Mouse (Mus musculus) C2C12 (cell line): Measurements from ENCODE around the gene Polrmt. TPM values are rescaled to one million over a fixed set of nuclear protein-coding genes. Genes with fewer than 3 reads are reported as not detected.

Source experiments
- H3K27me3 ChIP-seq: one replicate; pipeline ENCODE4 v1.6.1; 2011; ENCODE audit not compliant: control insufficient read depth, insufficient read depth, insufficient read length
- H3K36me3 ChIP-seq: one replicate; pipeline ENCODE4 v1.6.1; 2011; ENCODE audit not compliant: control insufficient read depth, insufficient read depth
- H3K4me3 ChIP-seq: one replicate; pipeline ENCODE4 v1.5.1; 2011; ENCODE audit warnings: mild to moderate bottlenecking, control low read depth; ENCODE audit not compliant: poor library complexity, insufficient read depth, severe bottlenecking
- H3K79me2 ChIP-seq: one replicate; pipeline ENCODE4 v1.6.1; 2011; ENCODE audit not compliant: control insufficient read depth, insufficient read depth
- H3K79me3 ChIP-seq: one replicate; pipeline ENCODE4 v1.6.1; 2011; ENCODE audit warnings: low read depth, control low read depth
- H3ac ChIP-seq: one replicate; pipeline ENCODE3; 2011; ENCODE audit warnings: low read depth; ENCODE audit not compliant: control insufficient read depth, insufficient read length
- CEBPB ChIP-seq: IDR thresholded peaks from one replicate; pipeline ENCODE4 v1.6.1; 2011; ENCODE audit warnings: low read depth, mild to moderate bottlenecking, control low read depth, moderate library complexity
- CTCF ChIP-seq: IDR thresholded peaks from one replicate; pipeline ENCODE4 v1.5.1; 2011; ENCODE audit not compliant: control insufficient read depth, insufficient read depth, insufficient read length
- FOSL1 ChIP-seq: IDR thresholded peaks from one replicate; pipeline ENCODE4 v1.8.0; 2011; ENCODE audit warnings: mild to moderate bottlenecking, low read length; ENCODE audit not compliant: poor library complexity, insufficient read depth, severe bottlenecking
- MAX ChIP-seq: IDR thresholded peaks from one replicate; pipeline ENCODE4 v1.6.1; 2011; ENCODE audit warnings: mild to moderate bottlenecking, control low read depth
- MYOD1 ChIP-seq: IDR thresholded peaks from one replicate; pipeline ENCODE4 v1.6.1; 2011; ENCODE audit warnings: low read depth; ENCODE audit not compliant: control insufficient read depth, insufficient read length
- MYOG ChIP-seq: IDR thresholded peaks from one replicate; pipeline ENCODE4 v1.6.1; 2011; ENCODE audit not compliant: control insufficient read depth, insufficient read length; ENCODE audit errors: extremely low read depth
- USF1 ChIP-seq: IDR thresholded peaks from one replicate; pipeline ENCODE4 v1.6.1; 2011; ENCODE audit warnings: low read depth, mild to moderate bottlenecking, control low read depth, moderate library complexity
- polyA plus RNA-seq: library from polyadenylated mRNA; unstranded; fragments of >200 nt; fragmentation: generic; extraction: Trizol; gene quantifications from one replicate; pipeline ENCODE4 v1.2.1, GENCODE M21; 2012; ENCODE audit warnings: missing spikeins

Gene Polrmt
- polyA plus RNA-seq, 1 experiment, result 56.5 TPM

DNA sequence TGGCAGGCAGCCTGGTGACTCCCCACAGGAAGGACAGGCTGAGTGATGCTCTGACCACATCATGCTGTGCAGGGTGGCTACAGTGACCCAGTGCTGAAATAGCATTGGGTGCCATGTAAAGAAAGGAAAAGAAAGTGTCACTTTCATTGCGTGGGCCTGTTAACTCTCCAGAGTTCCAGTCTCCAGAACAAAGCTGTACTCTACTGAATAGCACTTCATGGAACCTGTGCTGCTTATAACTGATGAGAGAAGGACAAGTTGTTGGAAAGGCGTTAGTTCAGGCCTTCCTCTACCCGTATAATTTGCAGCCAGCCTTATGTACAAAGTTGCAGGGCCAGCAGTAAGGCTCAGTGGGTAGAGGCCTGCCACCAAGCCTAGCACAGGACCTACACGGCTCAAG, 57.7 kb downstream of the Polrmt start, which contains the start of gene Gzmm:
Gene Gzmm, plus strand, starts transcription at position 301 of the 400 bp plus-strand sequence.
- Histone ChIP-seq H3ac (no peak within 1 kb of the TSS), H3K79me2 (peaks cover 41% of the 10 kb centered on the region), H3K4me3 (no peak within 1 kb of the TSS), H3K79me3 (peaks cover 30% of the 10 kb centered on the region), H3K36me3 (peaks cover 58% of the 10 kb centered on the region), H3K27me3 (no peaks in the 10 kb centered on the region)
- TF ChIP-seq MYOG (no peak), MYOD1 (no peak), FOSL1 (no peak), CEBPB (no peak), MAX (no peak), CTCF (no peak), USF1 (no peak)

DNA sequence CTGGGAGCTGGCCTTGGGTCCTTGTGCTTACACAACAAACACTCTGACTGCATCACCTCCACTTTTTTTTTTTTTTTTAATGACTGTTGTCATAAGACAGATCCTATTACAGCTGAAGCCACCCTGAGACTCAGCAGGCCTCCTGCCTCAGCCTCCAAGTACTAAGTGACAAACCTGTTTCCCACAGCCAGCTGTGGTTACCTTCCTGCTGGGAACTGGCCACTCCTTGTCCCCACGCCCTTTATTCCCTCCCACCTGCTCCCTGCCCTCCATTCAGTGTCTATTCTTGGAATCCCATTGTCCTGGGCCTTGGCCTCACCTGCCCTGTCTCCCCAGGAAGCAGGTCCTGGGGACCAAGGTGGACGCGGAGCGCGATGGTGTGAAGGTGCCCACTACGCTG, 58.9 kb downstream of the Polrmt start:
- H3K27me3 ChIP-seq, result no peaks in the 10 kb centered on the region
- no peak overlapping the region for H3ac ChIP-seq
- no peak overlapping the region for H3K4me3 ChIP-seq
- peaks cover 54% of the 10 kb centered on the region for H3K79me2 ChIP-seq
- H3K36me3 ChIP-seq, result peaks cover 64% of the 10 kb centered on the region
- peaks cover 42% of the 10 kb centered on the region for H3K79me3 ChIP-seq
- TF ChIP-seq MAX (no peak), MYOD1 (no peak), FOSL1 (no peak), CEBPB (no peak), MYOG (no peak), CTCF (no peak)

DNA sequence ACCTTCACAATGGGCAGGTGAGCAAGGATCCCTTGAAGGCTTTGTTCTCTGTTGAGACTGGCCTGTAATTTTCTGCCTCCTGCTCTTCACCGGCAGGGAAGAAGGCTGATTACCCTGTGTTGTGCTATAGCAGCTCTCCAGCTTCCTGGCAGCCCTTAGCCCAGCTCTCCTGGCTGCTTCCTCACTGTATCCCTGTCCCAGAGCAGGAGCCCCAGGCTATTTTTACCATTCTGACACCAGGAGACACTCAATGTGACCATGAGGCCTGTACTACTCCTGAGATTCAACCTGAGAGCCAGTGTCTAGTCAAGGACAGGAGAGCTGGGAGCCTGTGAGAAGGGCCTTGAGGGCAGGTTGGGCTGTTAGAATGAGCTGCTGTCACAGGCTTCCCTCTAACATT, 59.7 kb downstream of the Polrmt start:
- H3ac ChIP-seq, result no peak overlapping the region
- peaks cover 59% of the 10 kb centered on the region for H3K79me2 ChIP-seq
- TF ChIP-seq FOSL1 (no peak), USF1 (no peak), CEBPB (no peak), CTCF (no peak), MYOG (no peak)
- H3K79me3 ChIP-seq, result peaks cover 43% of the 10 kb centered on the region
- H3K4me3 ChIP-seq, result no peak overlapping the region
- no peaks in the 10 kb centered on the region for H3K27me3 ChIP-seq
- peaks cover 64% of the 10 kb centered on the region for H3K36me3 ChIP-seq

DNA sequence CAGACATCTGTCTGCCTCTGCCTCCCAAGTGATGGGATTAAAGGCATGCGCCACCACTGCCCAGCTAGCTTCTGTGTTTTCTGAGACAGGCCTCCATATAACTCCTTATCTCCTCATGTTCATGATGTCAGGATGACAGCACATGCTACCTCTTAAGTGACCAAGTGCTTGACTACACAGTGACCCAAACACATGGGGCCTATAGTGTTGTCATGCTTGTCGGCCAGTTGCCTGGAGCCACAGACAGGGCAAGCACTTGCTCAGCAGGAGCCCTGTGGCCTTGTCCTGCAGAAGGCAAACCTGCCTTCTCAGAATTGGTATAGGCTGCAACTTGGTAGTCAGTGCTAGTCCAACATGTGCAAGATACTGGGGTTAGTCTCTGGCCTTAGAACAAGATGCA, 60.2 kb downstream of the Polrmt start:
- Histone ChIP-seq H3ac (no peak overlapping the region), H3K4me3 (no peak overlapping the region), H3K36me3 (peaks cover 64% of the 10 kb centered on the region), H3K79me3 (peaks cover 43% of the 10 kb centered on the region), H3K27me3 (no peaks in the 10 kb centered on the region), H3K79me2 (peaks cover 59% of the 10 kb centered on the region)
- TF ChIP-seq MYOG (no peak), MAX (no peak)

Other genes with a start within 250 kb of the Polrmt start
- 166 TPM for gene Plpp2, start 212.8 kb downstream of the Polrmt start, polyA plus RNA-seq
- gene Mier2, start 191.4 kb downstream of the Polrmt start, polyA plus RNA-seq, result 26.9 TPM
- gene Theg, start 159.2 kb downstream of the Polrmt start, polyA plus RNA-seq, result not detected
- 0.07 TPM for gene C2cd4c, start 132.6 kb downstream of the Polrmt start, polyA plus RNA-seq
- gene Shc2, start 108.7 kb downstream of the Polrmt start, polyA plus RNA-seq, result 3.5 TPM
- gene Odf3l2, start 100.8 kb downstream of the Polrmt start, polyA plus RNA-seq, result not detected
- not detected for gene Madcam1, start 82.0 kb downstream of the Polrmt start, polyA plus RNA-seq
- 80.7 TPM for gene Tpgs1, start 77.2 kb downstream of the Polrmt start, polyA plus RNA-seq
- gene Cdc34, start 64.4 kb downstream of the Polrmt start, polyA plus RNA-seq, result 235 TPM
- 0.51 TPM for gene Gzmm, start 57.6 kb downstream of the Polrmt start, polyA plus RNA-seq
- 749 TPM for gene Bsg, start 42.1 kb downstream of the Polrmt start, polyA plus RNA-seq
- gene Hcn2, start 29.9 kb downstream of the Polrmt start, polyA plus RNA-seq, result 0.34 TPM
- gene Fgf22, start 8.5 kb upstream of the Polrmt start, polyA plus RNA-seq, result 0.29 TPM
- gene Rnf126, start 20.4 kb upstream of the Polrmt start, polyA plus RNA-seq, result 116 TPM
- gene Fstl3, start 30.7 kb upstream of the Polrmt start, polyA plus RNA-seq, result 12.1 TPM
- gene Prss57, start 44.4 kb upstream of the Polrmt start, polyA plus RNA-seq, result not detected
- 39.9 TPM for gene Palm, start 47.0 kb upstream of the Polrmt start, polyA plus RNA-seq
- gene Misp, start 74.4 kb upstream of the Polrmt start, polyA plus RNA-seq, result not detected
- 345 TPM for gene Ptbp1, start 107.8 kb upstream of the Polrmt start, polyA plus RNA-seq
- gene Prtn3, start 127.9 kb upstream of the Polrmt start, polyA plus RNA-seq, result not detected
- 2.3 TPM for gene Plppr3, start 128.1 kb upstream of the Polrmt start, polyA plus RNA-seq
- not detected for gene Elane, start 139.7 kb upstream of the Polrmt start, polyA plus RNA-seq
- not detected for gene Cfd, start 144.3 kb upstream of the Polrmt start, polyA plus RNA-seq
- gene Med16, start 162.3 kb upstream of the Polrmt start, polyA plus RNA-seq, result 32.5 TPM
- not detected for gene Gm26602, start 164.3 kb upstream of the Polrmt start, polyA plus RNA-seq
- 0.13 TPM for gene Kiss1r, start 170.4 kb upstream of the Polrmt start, polyA plus RNA-seq
- gene R3hdm4, start 174.6 kb upstream of the Polrmt start, polyA plus RNA-seq, result 46.7 TPM
- 0.74 TPM for gene Arid3a, start 180.5 kb upstream of the Polrmt start, polyA plus RNA-seq
- 48.6 TPM for gene Wdr18, start 213.6 kb upstream of the Polrmt start, polyA plus RNA-seq
- gene Grin3b, start 224.1 kb upstream of the Polrmt start, polyA plus RNA-seq, result 0.30 TPM
- gene Tmem259, start 237.7 kb upstream of the Polrmt start, polyA plus RNA-seq, result 102 TPM
- 437 TPM for gene Cnn2, start 242.0 kb upstream of the Polrmt start, polyA plus RNA-seq
- 10.7 TPM for gene Abca7, start 249.9 kb upstream of the Polrmt start, polyA plus RNA-seq